Mouse (Mus musculus) layer of hippocampus, postnatal 10 days (tissue): ENCODE data around the gene Clstn1. TPM values are rescaled to one million over a fixed set of nuclear protein-coding genes. Genes with fewer than 3 reads are reported as not detected.
A peak's percentile ranks its signal among the peaks of the same experiment; 100 is the strongest.

Source experiments
- DNase-seq, 2 experiments: peaks; one replicate each; pipeline ENCODE4 v3.0.0; 2021; ENCODE audit warnings: low spot score in 2 of 2
- total RNA-seq, 2 experiments: library from RNA; stranded (reverse); gene quantifications; 2 replicates each; pipeline ENCODE4 v1.2.3; 2021

Gene Clstn1
- total RNA-seq, 2 experiments from 2014 or later = 726 TPM

- DNase-seq = no peak
Measured at GRCm38 (mm10) chr4:149665016-149665691, 78.9 kb downstream of the Clstn1 start.

GRCm38 (mm10) chr4:149665692-149666090 lies 79.4 kb downstream of the Clstn1 start:
- DNase-seq = no peak

GRCm38 (mm10) chr4:149671175-149671574 lies 84.9 kb downstream of the Clstn1 start:
- DNase-seq = no peak

- no peak for DNase-seq
Measured at GRCm38 (mm10) chr4:149672747-149673146, 86.5 kb downstream of the Clstn1 start.

GRCm38 (mm10) chr4:149674814-149675377 lies 88.6 kb downstream of the Clstn1 start:
- no peak for DNase-seq

- DNase-seq = peak; percentile 64 to 71
Measured at GRCm38 (mm10) chr4:149675378-149676261, 89.4 kb downstream of the Clstn1 start.

- no peak for DNase-seq
Measured at GRCm38 (mm10) chr4:149678006-149678405, 91.7 kb downstream of the Clstn1 start.

GRCm38 (mm10) chr4:149679056-149679770 lies 92.9 kb downstream of the Clstn1 start:
- no peak for DNase-seq

GRCm38 (mm10) chr4:149683875-149684274 lies 97.6 kb downstream of the Clstn1 start:
- no peak for DNase-seq

- no peak for DNase-seq
Measured at GRCm38 (mm10) chr4:149684841-149685623, 98.8 kb downstream of the Clstn1 start.

GRCm38 (mm10) chr4:149688861-149689260 lies 102.6 kb downstream of the Clstn1 start:
- DNase-seq = no peak

GRCm38 (mm10) chr4:149689822-149690700 lies 103.8 kb downstream of the Clstn1 start:
- DNase-seq = no peak

GRCm38 (mm10) chr4:149690828-149691280 lies 104.6 kb downstream of the Clstn1 start:
- no peak for DNase-seq

GRCm38 (mm10) chr4:149691368-149691767 lies 105.1 kb downstream of the Clstn1 start:
- no peak for DNase-seq

- DNase-seq = peak; percentile 35 to 40
Measured at GRCm38 (mm10) chr4:149696189-149696971, 110.1 kb downstream of the Clstn1 start.

- no peak for DNase-seq
Measured at GRCm38 (mm10) chr4:149697506-149698196, 111.4 kb downstream of the Clstn1 start.

- peak; percentile 46 to 66 for DNase-seq
Measured at GRCm38 (mm10) chr4:149698197-149698821, 112.0 kb downstream of the Clstn1 start.
